Comparison of ENCODE assay signal across 35 mouse cellular contexts in the genomic region with DNA sequence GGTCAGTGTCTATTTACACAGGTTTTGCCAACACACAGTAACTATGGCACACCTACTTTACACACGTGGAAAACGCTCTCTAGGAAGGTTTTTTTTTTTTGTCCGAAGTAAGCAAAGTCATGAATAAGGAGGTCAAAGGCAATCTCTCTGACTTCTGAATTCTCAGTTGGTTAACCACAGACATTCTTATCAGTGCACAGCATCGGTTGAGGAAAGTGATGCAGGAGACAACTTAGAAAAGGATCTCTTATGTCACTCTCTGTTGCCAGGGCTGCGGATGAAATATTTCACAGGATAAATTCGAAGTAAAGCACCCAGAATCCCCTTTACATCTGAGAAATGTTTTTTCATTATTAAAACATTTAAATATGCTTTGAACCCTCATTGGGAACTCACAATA. TPM values are rescaled to one million over a fixed set of nuclear protein-coding genes. Genes with fewer than 3 reads are reported as not detected.
DNase-seq lines count a peak whose midpoint lies in the region; ATAC-seq and TF ChIP-seq lines count a peak whose summit lies in the region.
"Had no signal": no experiment of that assay in that cellular context is flagged by ENCODE, and none has a peak within 500 bp of the region (broad histone marks: within the 10 kb centered on the region; RNA-seq: fewer than 3 reads in every experiment).

No protein-coding gene starts in this region.

- no peaks in the 10 kb centered on the region for H3K9me3 ChIP-seq in G1E (replicated peaks)
- no peaks in the 10 kb centered on the region for H3K9me3 ChIP-seq in lung, postnatal 0 days (ENCODE audit: low read length)
- H3K9me3 ChIP-seq: embryonic facial prominence, embryonic 10.5 days; embryonic facial prominence, embryonic 15.5 days; forebrain, embryonic 12.5 days; heart, embryonic 10.5 days; heart, embryonic 15.5 days had no signal

- peaks cover 16% of the 10 kb centered on the region for H3K4me1 ChIP-seq in G1E (ENCODE audit: insufficient read depth, low read depth, low read length)
- 0 out of 2 replicates have a peak, but pooled peaks cover 6% of the 10 kb centered on the region for H3K4me1 ChIP-seq in lung, postnatal 0 days (ENCODE audit: insufficient read depth, low read depth, low read length)
- H3K4me1 ChIP-seq: embryonic facial prominence, embryonic 10.5 days; forebrain, embryonic 12.5 days; heart, embryonic 10.5 days had no signal

- no peak overlapping the region for H3K27ac ChIP-seq in lung, postnatal 0 days (ENCODE audit: low read length)
- H3K27ac ChIP-seq: embryonic facial prominence, embryonic 10.5 days; embryonic facial prominence, embryonic 15.5 days; forebrain, embryonic 12.5 days; heart, embryonic 10.5 days; heart, embryonic 15.5 days; hindbrain, embryonic 14.5 days; kidney, postnatal 0 days had no signal

- peaks cover 45% of the 10 kb centered on the region for H3K27me3 ChIP-seq in G1E (ENCODE audit: insufficient read depth, low read length)
- H3K27me3 ChIP-seq in lung, postnatal 0 days (replicated peaks; ENCODE audit: insufficient read depth, low read length): no peaks in the 10 kb centered on the region
- H3K27me3 ChIP-seq: embryonic facial prominence, embryonic 15.5 days; forebrain, embryonic 12.5 days had no signal

- H3K4me3 ChIP-seq in G1E (ENCODE audit: low read depth, low read length): no peak overlapping the region
- H3K4me3 ChIP-seq in lung, postnatal 0 days (ENCODE audit: low read depth, low read length): no peak overlapping the region
- H3K4me3 ChIP-seq: embryonic facial prominence, embryonic 10.5 days; embryonic facial prominence, embryonic 15.5 days; forebrain, embryonic 12.5 days; heart, embryonic 10.5 days; heart, embryonic 15.5 days had no signal

- WGBS in lung, postnatal 0 days: 64% methylated on average over 6 of the region's 6 CpGs

- no peak overlapping the region for H3K4me2 ChIP-seq in lung, postnatal 0 days (replicated peaks; ENCODE audit: low read depth, low read length)
- H3K4me2 ChIP-seq: embryonic facial prominence, embryonic 15.5 days; forebrain, embryonic 12.5 days; heart, embryonic 15.5 days; hindbrain, embryonic 14.5 days had no signal

- DNase-seq in CD4-positive helper T cell, adult 2 months (ENCODE audit: low read depth, low spot score): peak; percentile 58
- no peak for DNase-seq in G1E (ENCODE audit: low spot score)
- DNase-seq in gastrocnemius, postnatal 4 days (ENCODE audit: low spot score in 2 of 2): no peak
- DNase-seq in kidney, postnatal 36 days: no peak
- DNase-seq in lung, postnatal 0 days (ENCODE audit: low spot score): no peak
- DNase-seq: adrenal gland, adult 2 months; adrenal gland, postnatal 36 days; B cell, adult 2 months; cerebellum, postnatal 10 days; forebrain, postnatal 0 days; gastrocnemius, postnatal 10 days; heart, postnatal 36 days; kidney, adult 2 months; liver; lung, postnatal 4 days; midbrain, embryonic 14.5 days; right cerebral cortex, postnatal 25 days; thymus, postnatal 25 days had no signal

- TF ChIP-seq CTCF in G1E (IDR thresholded peaks at IDR 0.05; ENCODE audit: low read depth, low read length): no peak
- no peak for TF ChIP-seq CTCF in lung, postnatal 0 days (IDR thresholded peaks at IDR 0.05)

- peak; percentile 28; the same call in 1 of the 2 replicates for ATAC-seq in G1E (ENCODE audit: extremely low read depth, insufficient number of reproducible peaks, low FRiP score, poor library complexity, severe bottlenecking)
- ATAC-seq in granulocyte monocyte progenitor cell, adult 5-6 weeks (replicated peaks; ENCODE audit: poor library complexity, severe bottlenecking): peak; percentile 24; the same call in 1 of the 2 replicates
- peak; percentile 45 for ATAC-seq in megakaryocyte progenitor cell, adult 5-6 weeks (replicated peaks; ENCODE audit: poor library complexity)
- no peak for ATAC-seq in lung, postnatal 0 days
- ATAC-seq: forebrain, postnatal 0 days had no signal

- H3K36me3 ChIP-seq in G1E (replicated peaks): no peaks in the 10 kb centered on the region
- H3K36me3 ChIP-seq in lung, postnatal 0 days (ENCODE audit: insufficient read depth, low read length): no peaks in the 10 kb centered on the region
- H3K36me3 ChIP-seq: embryonic facial prominence, embryonic 10.5 days; embryonic facial prominence, embryonic 15.5 days; forebrain, embryonic 12.5 days; heart, embryonic 10.5 days; heart, embryonic 15.5 days had no signal

- no peak for TF ChIP-seq EP300 in lung, postnatal 0 days (IDR thresholded peaks at IDR 0.05)

- H3K9ac ChIP-seq in lung, postnatal 0 days (replicated peaks; ENCODE audit: low read depth): no peak overlapping the region
- H3K9ac ChIP-seq: embryonic facial prominence, embryonic 15.5 days; forebrain, embryonic 12.5 days; forebrain, postnatal 0 days; heart, embryonic 15.5 days; hindbrain, embryonic 14.5 days had no signal

RNA-seq across cellular contexts. Expression of gene Cxcl9, which starts 0.5 kb away (rescaled TPM):
- total RNA-seq in G1E (2014; fragmentation: Nextera tagmentation) (not detected in 2 replicates), G1E (2017) (0.06 TPM in 1 of 2 replicates, not detected in the other)
- polyA plus RNA-seq in G1E (2012): not detected in 2 replicates
- total RNA-seq in granulocyte monocyte progenitor cell, adult 5-6 weeks (2014; fragmentation: Nextera tagmentation): not detected in 2 replicates
- 0.22 and 0.52 TPM in 2 replicates for total RNA-seq in granulocyte monocyte progenitor cell, adult 5-6 weeks (2017)
- total RNA-seq in megakaryocyte progenitor cell, adult 5-6 weeks (2015): 0.37 and 1.2 TPM in 2 replicates
- 0.27 and 0.33 TPM in 2 replicates for total RNA-seq in megakaryocyte progenitor cell, adult 5-6 weeks (2017)
- total RNA-seq in gastrocnemius, postnatal 4 days (2021): 1 to 10 TPM; 5.0 to 8.4 TPM
- not detected in 2 replicates for polyA plus RNA-seq in lung, postnatal 0 days (2015; fragmentation: Nextera tagmentation; extraction: Ambion mirVana)
- total RNA-seq: forebrain, postnatal 0 days; left cerebral cortex, postnatal 14 days; monocyte, adult 5-6 weeks had no signal
- polyA plus RNA-seq: embryonic facial prominence, embryonic 10.5 days; forebrain, embryonic 12.5 days; forebrain, postnatal 0 days; heart, embryonic 10.5 days; heart, embryonic 15.5 days; hindbrain, embryonic 14.5 days; intestine, embryonic 14.5 days; limb, embryonic 11.5 days; lung, embryonic 16.5 days; midbrain, embryonic 14.5 days; neural tube, embryonic 11.5 days; stomach, embryonic 16.5 days had no signal

RNA-seq across cellular contexts. Expression of gene Art3, which starts 4.3 kb away (rescaled TPM):
- total RNA-seq in G1E (2014; fragmentation: Nextera tagmentation) (not detected in 2 replicates), G1E (2017) (0.22 TPM in 1 of 2 replicates, not detected in the other)
- polyA plus RNA-seq in G1E (2012): not detected in 2 replicates
- total RNA-seq in granulocyte monocyte progenitor cell, adult 5-6 weeks (2014; fragmentation: Nextera tagmentation): 1.1 TPM in 1 of 2 replicates, not detected in the other
- 4.8 TPM in 1 of 2 replicates, not detected in the other for total RNA-seq in granulocyte monocyte progenitor cell, adult 5-6 weeks (2017)
- 1.2 and 1.5 TPM in 2 replicates for total RNA-seq in megakaryocyte progenitor cell, adult 5-6 weeks (2015)
- 0.54 TPM in 1 of 2 replicates, not detected in the other for total RNA-seq in megakaryocyte progenitor cell, adult 5-6 weeks (2017)
- 100 to 1,000 TPM; 257 to 310 TPM for total RNA-seq in gastrocnemius, postnatal 4 days (2021)
- 37.0 and 46.5 TPM in 2 replicates for polyA plus RNA-seq in lung, postnatal 0 days (2015; fragmentation: Nextera tagmentation; extraction: Ambion mirVana)
- total RNA-seq: neutrophil, adult 5-6 weeks had no signal

RNA-seq across cellular contexts. Expression of gene Sdad1, which starts 17.1 kb away (rescaled TPM):
- total RNA-seq in G1E (2014; fragmentation: Nextera tagmentation) (76.9 and 85.3 TPM in 2 replicates), G1E (2017) (66.0 and 76.9 TPM in 2 replicates)
- polyA plus RNA-seq in G1E (2012): 62.6 and 83.4 TPM in 2 replicates
- 41.2 and 46.9 TPM in 2 replicates for total RNA-seq in granulocyte monocyte progenitor cell, adult 5-6 weeks (2014; fragmentation: Nextera tagmentation)
- 67.5 and 84.2 TPM in 2 replicates for total RNA-seq in granulocyte monocyte progenitor cell, adult 5-6 weeks (2017)
- 39.5 and 46.5 TPM in 2 replicates for total RNA-seq in megakaryocyte progenitor cell, adult 5-6 weeks (2015)
- 69.5 and 86.2 TPM in 2 replicates for total RNA-seq in megakaryocyte progenitor cell, adult 5-6 weeks (2017)
- 10 to 100 TPM; 25.5 to 28.4 TPM for total RNA-seq in gastrocnemius, postnatal 4 days (2021)
- polyA plus RNA-seq in lung, postnatal 0 days (2015; fragmentation: Nextera tagmentation; extraction: Ambion mirVana): 14.8 and 15.0 TPM in 2 replicates

RNA-seq across cellular contexts. Expression of gene Cxcl10, which starts 21.3 kb away (rescaled TPM):
- total RNA-seq in G1E (2014; fragmentation: Nextera tagmentation) (not detected in 2 replicates), G1E (2017) (0.05 and 0.35 TPM in 2 replicates)
- polyA plus RNA-seq in G1E (2012): not detected in 2 replicates
- total RNA-seq in granulocyte monocyte progenitor cell, adult 5-6 weeks (2014; fragmentation: Nextera tagmentation): not detected in 2 replicates
- 4.6 and 18.8 TPM in 2 replicates for total RNA-seq in granulocyte monocyte progenitor cell, adult 5-6 weeks (2017)
- 4.7 and 10.5 TPM in 2 replicates for total RNA-seq in megakaryocyte progenitor cell, adult 5-6 weeks (2015)
- total RNA-seq in megakaryocyte progenitor cell, adult 5-6 weeks (2017): 1.3 and 5.3 TPM in 2 replicates
- total RNA-seq in gastrocnemius, postnatal 4 days (2021): 1 to 10 TPM in 1 of 2 experiments, under 1 TPM in 1; 0.76 to 1.0 TPM
- 0.49 and 3.1 TPM in 2 replicates for polyA plus RNA-seq in lung, postnatal 0 days (2015; fragmentation: Nextera tagmentation; extraction: Ambion mirVana)
- total RNA-seq: left cerebral cortex, postnatal 14 days had no signal
- polyA plus RNA-seq: neural tube, embryonic 11.5 days had no signal

RNA-seq across cellular contexts. Expression of gene Naaa, which starts 49.4 kb away (rescaled TPM):
- total RNA-seq in G1E (2014; fragmentation: Nextera tagmentation): 13.1 and 22.4 TPM in 2 replicates
- 15.1 and 17.5 TPM in 2 replicates for total RNA-seq in G1E (2017)
- polyA plus RNA-seq in G1E (2012): 6.9 and 7.8 TPM in 2 replicates
- 5.8 and 17.9 TPM in 2 replicates for total RNA-seq in granulocyte monocyte progenitor cell, adult 5-6 weeks (2014; fragmentation: Nextera tagmentation)
- 7.2 and 11.9 TPM in 2 replicates for total RNA-seq in granulocyte monocyte progenitor cell, adult 5-6 weeks (2017)
- 12.0 and 15.0 TPM in 2 replicates for total RNA-seq in megakaryocyte progenitor cell, adult 5-6 weeks (2015)
- total RNA-seq in megakaryocyte progenitor cell, adult 5-6 weeks (2017): 7.1 and 13.5 TPM in 2 replicates
- total RNA-seq in gastrocnemius, postnatal 4 days (2021): 10 to 100 TPM; 16.6 to 16.7 TPM
- polyA plus RNA-seq in lung, postnatal 0 days (2015; fragmentation: Nextera tagmentation; extraction: Ambion mirVana): 27.2 and 27.8 TPM in 2 replicates

Comparison
In these comparisons a context has a peak if more than half of its experiments do, and no peak if none do; other contexts are left out.
1. RNA of gene Art3, which starts 4.3 kb away (total RNA-seq): 257 to 310 TPM in gastrocnemius, postnatal 4 days; 1.1 to 4.8 TPM in granulocyte monocyte progenitor cell, adult 5-6 weeks, 0.54 to 1.5 TPM in megakaryocyte progenitor cell, adult 5-6 weeks and 0.22 TPM in G1E; every median in the first group is over 10 times any median in the second.